Mouse (Mus musculus): ENCODE measurements around the gene Tmprss5. TPM values are rescaled to one million over a fixed set of nuclear protein-coding genes. Genes with fewer than 3 reads are reported as not detected.

The Tmprss5 gene
- polyA plus RNA-seq, 1 experiment from 2014 or later: 2.4 TPM

DNA sequence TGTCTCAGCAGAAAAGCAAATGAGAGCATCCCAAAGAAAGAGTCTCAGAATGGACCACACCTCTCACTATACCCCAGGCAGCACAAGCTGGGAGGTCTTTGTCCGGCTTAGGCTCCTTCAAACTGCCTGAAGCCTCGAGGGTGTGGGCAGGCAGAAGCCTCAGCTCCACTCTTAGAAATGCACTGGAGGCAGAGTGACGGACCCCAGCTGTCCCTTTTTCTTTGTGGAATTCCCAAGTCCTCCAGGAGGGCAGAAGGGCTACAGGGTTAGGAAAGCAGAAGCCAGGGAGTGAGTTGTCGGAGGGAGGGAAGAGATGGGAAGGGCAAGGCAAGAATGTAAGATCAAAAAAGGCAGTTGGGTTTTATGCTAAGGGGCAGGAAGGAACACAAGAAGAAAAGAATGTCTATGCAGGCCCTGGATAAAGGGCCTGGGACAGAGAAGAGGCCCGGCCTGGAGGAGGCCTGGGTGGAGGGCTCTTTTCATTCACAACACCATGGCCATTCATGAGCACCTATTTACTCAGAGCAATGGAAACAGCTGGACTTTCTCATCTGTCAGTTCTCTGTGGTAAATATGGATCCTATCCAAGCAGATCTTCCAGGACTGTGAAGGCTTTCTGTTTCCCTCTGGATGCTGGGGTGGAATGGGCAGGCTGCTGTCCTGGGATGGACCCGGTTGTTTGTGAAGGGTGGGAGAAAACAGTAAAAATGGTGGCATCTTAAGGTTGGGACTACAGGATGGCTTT, 29.6 kb downstream of the Tmprss5 start:
- no peak for ATAC-seq
- Histone ChIP-seq H3K36me3 (no peaks in the 10 kb centered on the region), H3K27me3 (no peaks in the 10 kb centered on the region), H3K4me1 (replicated peaks) (0 out of 2 replicates have a peak, but pooled peaks cover 3% of the 10 kb centered on the region), H3K9me3 (no peaks in the 10 kb centered on the region), H3K9ac (replicated peaks) (no peak overlapping the region), H3K4me3 (replicated peaks) (no peak overlapping the region), H3K27ac (no peak overlapping the region), H3K4me2 (replicated peaks) (no peak overlapping the region)
- WGBS: 32% methylated on average over 6 of the region's 6 CpGs

DNA sequence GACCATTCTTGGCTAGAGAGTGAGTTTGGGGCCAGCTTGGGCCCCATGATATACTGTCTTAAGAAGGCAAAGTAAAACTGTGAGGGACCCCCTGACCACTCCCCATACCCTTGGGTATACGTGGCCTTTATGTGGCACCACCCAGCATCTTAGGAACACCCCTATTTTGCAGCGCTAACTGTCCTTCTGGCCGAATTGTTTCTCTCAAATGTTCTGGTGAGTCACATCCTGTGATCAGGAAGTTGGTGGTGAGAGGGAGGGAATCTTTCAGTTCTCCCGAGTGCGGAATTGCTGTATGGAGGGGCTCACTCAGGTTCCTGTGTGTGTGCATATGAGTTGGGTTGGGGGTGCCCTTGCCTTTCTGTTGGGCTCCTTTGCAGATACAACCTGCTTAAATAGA, 30.2 kb downstream of the Tmprss5 start:
- H3K4me1 ChIP-seq (replicated peaks): 0 out of 2 replicates have a peak, but pooled peaks cover 3% of the 10 kb centered on the region
- WGBS: 94% methylated on average over 5 of the region's 5 CpGs
- no peak overlapping the region for H3K4me2 ChIP-seq (replicated peaks)
- H3K27me3 ChIP-seq: no peaks in the 10 kb centered on the region
- ATAC-seq: no peak
- no peaks in the 10 kb centered on the region for H3K9me3 ChIP-seq
- H3K4me3 ChIP-seq (replicated peaks): no peak overlapping the region
- H3K27ac ChIP-seq: no peak overlapping the region
- H3K9ac ChIP-seq (replicated peaks): no peak overlapping the region
- no peaks in the 10 kb centered on the region for H3K36me3 ChIP-seq

DNA sequence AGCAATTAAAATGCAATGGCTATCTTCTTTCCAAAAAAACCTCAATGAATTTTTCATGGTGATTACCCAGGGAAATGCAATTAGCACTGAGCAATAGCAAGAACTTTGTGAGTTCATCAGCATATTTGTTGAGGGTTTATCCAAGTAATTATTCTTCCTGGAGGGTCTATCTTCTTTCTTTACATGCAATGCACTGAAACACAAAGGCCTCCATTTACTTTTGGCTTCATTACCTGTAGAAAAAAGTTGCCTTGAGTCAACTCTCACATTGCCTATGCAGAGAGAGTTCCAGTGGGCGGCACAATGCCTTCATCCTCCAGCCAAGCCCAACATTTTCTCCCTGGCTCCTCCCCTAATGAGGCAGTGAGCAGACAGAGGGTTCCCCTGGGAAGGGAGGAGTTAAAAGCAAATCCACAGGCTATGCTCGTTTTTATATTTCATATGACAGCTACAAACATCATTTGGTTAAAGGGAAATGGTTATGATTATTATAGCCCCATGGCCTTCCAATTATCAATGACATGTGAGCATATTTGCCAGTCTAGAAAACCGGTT, 37.3 kb downstream of the Tmprss5 start:
- no peak for ATAC-seq
- Histone ChIP-seq H3K4me3 (replicated peaks) (no peak overlapping the region), H3K27me3 (no peaks in the 10 kb centered on the region), H3K4me2 (replicated peaks) (no peak overlapping the region), H3K27ac (no peak overlapping the region), H3K36me3 (no peaks in the 10 kb centered on the region), H3K9ac (replicated peaks) (no peak overlapping the region), H3K9me3 (no peaks in the 10 kb centered on the region), H3K4me1 (replicated peaks) (no peaks in the 10 kb centered on the region)
- WGBS: 40% methylated on average over 3 of the region's 3 CpGs

DNA sequence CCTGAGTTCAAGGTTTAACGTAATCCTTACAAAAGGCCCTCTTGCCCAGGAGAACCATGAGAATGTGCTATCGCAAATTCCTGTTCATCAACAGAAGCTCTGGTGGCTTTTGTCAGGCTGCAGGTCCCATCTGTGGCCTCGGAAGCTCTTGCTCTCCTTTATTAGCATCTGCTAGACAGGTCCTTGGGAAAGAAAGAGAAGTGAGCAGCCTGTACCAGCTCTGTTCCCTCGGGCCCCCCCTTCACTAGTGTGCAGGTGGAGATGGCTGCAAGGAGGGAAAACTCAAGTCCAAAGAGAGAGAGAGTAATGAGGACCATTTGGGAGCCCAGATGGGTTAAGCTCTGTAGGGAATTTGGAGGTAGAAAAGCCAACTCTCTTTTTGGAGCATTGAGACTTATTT, 38.7 kb downstream of the Tmprss5 start:
- no peak for ATAC-seq
- no peaks in the 10 kb centered on the region for H3K9me3 ChIP-seq
- no peak overlapping the region for H3K4me3 ChIP-seq (replicated peaks)
- no peaks in the 10 kb centered on the region for H3K27me3 ChIP-seq
- H3K27ac ChIP-seq: no peak overlapping the region
- WGBS: 76% methylated on average over 4 of the region's 4 CpGs
- H3K9ac ChIP-seq (replicated peaks): no peak overlapping the region
- H3K4me1 ChIP-seq (replicated peaks): no peaks in the 10 kb centered on the region
- H3K4me2 ChIP-seq (replicated peaks): no peak overlapping the region
- H3K36me3 ChIP-seq: no peaks in the 10 kb centered on the region

DNA sequence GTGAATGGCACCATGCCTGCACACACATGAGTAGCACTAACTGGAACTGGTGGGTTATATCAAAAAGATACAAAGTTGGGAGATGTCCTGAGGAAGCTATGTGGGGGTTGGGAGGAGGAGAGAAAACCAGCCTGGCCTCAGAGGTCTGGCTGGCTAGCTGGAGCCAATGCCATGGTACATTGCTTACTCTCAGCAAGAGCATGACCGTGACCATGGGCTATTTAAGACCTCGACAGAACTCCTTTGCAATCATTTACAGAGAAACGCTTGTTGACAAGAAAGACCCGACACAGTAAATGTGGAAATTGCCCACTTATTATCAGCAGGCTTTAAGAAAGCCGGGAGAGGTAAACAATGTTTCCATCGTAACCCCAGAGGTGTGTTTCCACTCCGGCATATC, 44.6 kb downstream of the Tmprss5 start:
- H3K36me3 ChIP-seq: no peaks in the 10 kb centered on the region
- no peak overlapping the region for H3K4me2 ChIP-seq (replicated peaks)
- no peak overlapping the region for H3K9ac ChIP-seq (replicated peaks)
- ATAC-seq: no peak
- 69% methylated on average over 7 of the region's 7 CpGs for WGBS
- no peaks in the 10 kb centered on the region for H3K27me3 ChIP-seq
- no peak overlapping the region for H3K4me3 ChIP-seq (replicated peaks)
- H3K4me1 ChIP-seq (replicated peaks): peaks cover 4% of the 10 kb centered on the region
- no peak overlapping the region for H3K27ac ChIP-seq
- no peaks in the 10 kb centered on the region for H3K9me3 ChIP-seq

DNA sequence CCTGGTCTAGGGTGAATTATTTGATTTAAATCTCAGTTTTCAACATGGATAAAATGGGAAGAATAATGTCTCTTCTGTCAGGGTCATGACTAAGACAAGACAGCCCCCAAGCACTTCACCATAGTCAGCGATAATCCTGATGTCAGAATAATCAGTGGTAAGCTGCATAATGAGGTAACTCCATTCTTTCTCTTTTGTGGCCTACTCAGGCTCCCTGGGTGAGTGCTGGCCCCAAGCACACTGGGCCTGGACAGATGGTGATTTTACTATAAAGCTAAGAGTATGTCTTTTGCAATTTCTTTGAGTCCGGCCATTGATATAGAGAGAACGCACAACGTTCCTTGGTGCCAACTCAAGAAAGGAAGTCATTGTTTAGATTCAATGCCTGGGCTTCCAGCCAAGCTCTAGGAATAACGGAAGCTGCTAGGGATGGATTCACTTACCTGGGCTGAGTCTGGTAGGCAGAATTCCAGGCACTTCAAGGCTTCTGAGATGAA, 49.5 kb downstream of the Tmprss5 start:
- WGBS: 22% methylated on average over 5 of the region's 5 CpGs
- ATAC-seq: peak; percentile 53
- H3K9me3 ChIP-seq: no peaks in the 10 kb centered on the region

DNA sequence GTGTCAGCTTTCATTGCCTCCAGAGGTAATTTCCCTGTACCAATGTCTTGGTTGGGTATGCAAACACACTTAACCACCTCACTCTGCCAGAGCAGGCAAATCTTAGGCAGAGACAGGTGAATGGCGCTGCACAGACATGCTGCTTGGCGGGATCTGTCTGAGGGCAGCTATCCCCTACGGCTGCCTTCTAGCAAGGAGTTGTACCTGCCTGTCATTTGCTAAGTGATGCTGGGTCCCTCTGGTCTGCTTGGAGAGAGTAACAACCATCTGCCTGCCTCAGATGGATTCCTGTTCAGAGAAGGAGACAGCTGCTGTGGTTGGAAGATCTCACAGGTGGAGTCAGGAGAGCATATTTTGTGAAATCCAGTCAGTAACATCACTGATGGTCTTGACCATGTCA, 62.8 kb downstream of the Tmprss5 start:
- no peaks in the 10 kb centered on the region for H3K9me3 ChIP-seq

More for the DNA sequence above, 49.5 kb downstream of the Tmprss5 start:
- H3K27ac ChIP-seq: 0 out of 2 replicates have a peak overlapping the region, but pooled peaks have one; percentile 8
- H3K4me2 ChIP-seq (replicated peaks): no peak overlapping the region
- H3K27me3 ChIP-seq: no peaks in the 10 kb centered on the region
- H3K4me3 ChIP-seq (replicated peaks): no peak overlapping the region
- H3K9ac ChIP-seq (replicated peaks): no peak overlapping the region
- no peaks in the 10 kb centered on the region for H3K36me3 ChIP-seq
- H3K4me1 ChIP-seq (replicated peaks): peaks cover 8% of the 10 kb centered on the region

DNA sequence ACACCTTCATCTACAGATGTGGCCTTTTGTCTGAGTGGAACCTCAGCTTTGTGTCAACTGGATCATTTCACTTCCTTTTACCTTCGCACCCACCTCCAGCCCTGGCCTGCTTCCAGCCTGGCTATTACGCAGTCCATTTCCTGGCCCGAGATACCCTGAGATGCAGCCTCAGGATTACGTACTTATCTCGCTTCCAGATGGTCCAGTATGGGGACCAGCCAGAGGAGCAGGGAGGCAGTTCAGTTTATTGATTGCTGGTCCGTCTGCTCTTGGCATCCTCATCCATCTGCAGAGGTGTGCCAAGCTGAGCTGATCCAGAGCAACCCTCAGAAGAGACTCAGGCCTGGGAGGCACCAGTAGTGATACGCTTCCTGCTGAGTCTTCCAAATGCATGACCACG, 64.7 kb downstream of the Tmprss5 start:
- 86% methylated on average over 8 of the region's 8 CpGs for WGBS
- no peak overlapping the region for H3K9ac ChIP-seq (replicated peaks)
- no peak overlapping the region for H3K27ac ChIP-seq
- no peaks in the 10 kb centered on the region for H3K36me3 ChIP-seq
- no peak overlapping the region for H3K4me3 ChIP-seq (replicated peaks)
- no peaks in the 10 kb centered on the region for H3K9me3 ChIP-seq
- H3K27me3 ChIP-seq: no peaks in the 10 kb centered on the region
- ATAC-seq: no peak
- H3K4me1 ChIP-seq (replicated peaks): no peaks in the 10 kb centered on the region
- no peak overlapping the region for H3K4me2 ChIP-seq (replicated peaks)

More for the DNA sequence above, 62.8 kb downstream of the Tmprss5 start:
- H3K27ac ChIP-seq: no peak overlapping the region
- H3K27me3 ChIP-seq: no peaks in the 10 kb centered on the region
- no peak overlapping the region for H3K9ac ChIP-seq (replicated peaks)
- WGBS: 88% methylated on average over 3 of the region's 3 CpGs
- no peak overlapping the region for H3K4me3 ChIP-seq (replicated peaks)
- no peak overlapping the region for H3K4me2 ChIP-seq (replicated peaks)
- H3K4me1 ChIP-seq (replicated peaks): no peaks in the 10 kb centered on the region
- ATAC-seq: no peak
- H3K36me3 ChIP-seq: no peaks in the 10 kb centered on the region

DNA sequence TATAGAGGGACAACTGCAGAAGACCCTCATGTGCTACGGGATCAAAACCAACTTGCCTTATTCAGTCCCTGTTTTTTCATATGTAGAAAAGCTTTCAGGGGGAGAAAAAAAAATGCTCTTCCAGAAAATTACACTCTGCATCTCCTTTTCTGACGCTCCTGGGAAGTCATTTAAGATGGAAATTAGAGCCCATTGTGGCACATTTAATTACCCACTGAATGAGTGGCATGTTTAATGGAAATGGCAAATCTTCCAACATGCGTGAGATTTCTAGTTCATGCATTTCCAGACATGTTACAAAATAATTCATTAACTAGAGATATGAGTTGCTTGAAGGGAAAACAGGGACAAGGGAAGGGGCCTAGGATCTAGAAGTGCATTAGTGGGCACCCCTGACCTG, 66.0 kb downstream of the Tmprss5 start:
- H3K4me3 ChIP-seq (replicated peaks): no peak overlapping the region
- no peak for ATAC-seq
- no peaks in the 10 kb centered on the region for H3K36me3 ChIP-seq
- 57% methylated on average over 3 of the region's 3 CpGs for WGBS
- H3K9ac ChIP-seq (replicated peaks): no peak overlapping the region
- no peaks in the 10 kb centered on the region for H3K27me3 ChIP-seq
- no peak overlapping the region for H3K4me2 ChIP-seq (replicated peaks)
- H3K9me3 ChIP-seq: no peaks in the 10 kb centered on the region
- no peak overlapping the region for H3K27ac ChIP-seq
- no peaks in the 10 kb centered on the region for H3K4me1 ChIP-seq (replicated peaks)

Other genes starting within 250 kb of the Tmprss5 start
- gene Zbtb16, start 245.0 kb upstream of the Tmprss5 start, polyA plus RNA-seq (2015; fragmentation: Nextera tagmentation; extraction: Ambion mirVana): 6.8 and 7.2 TPM in 2 replicates
- gene Htr3a, start 170.2 kb upstream of the Tmprss5 start, polyA plus RNA-seq (2015; fragmentation: Nextera tagmentation; extraction: Ambion mirVana): 0.46 and 1.2 TPM in 2 replicates
- gene Htr3b, start 116.3 kb upstream of the Tmprss5 start, polyA plus RNA-seq (2015; fragmentation: Nextera tagmentation; extraction: Ambion mirVana): not detected in 2 replicates
- gene Usp28, start 95.9 kb upstream of the Tmprss5 start, polyA plus RNA-seq (2015; fragmentation: Nextera tagmentation; extraction: Ambion mirVana): 34.7 and 40.4 TPM in 2 replicates
- 29.7 and 33.4 TPM in 2 replicates for gene Zw10, start 25.6 kb upstream of the Tmprss5 start, polyA plus RNA-seq (2015; fragmentation: Nextera tagmentation; extraction: Ambion mirVana)
- gene Gm4894, start 169.3 kb downstream of the Tmprss5 start, polyA plus RNA-seq (2015; fragmentation: Nextera tagmentation; extraction: Ambion mirVana): not detected in 2 replicates